Mouse (Mus musculus): ENCODE results near the gene Tbc1d10a.

DNA sequence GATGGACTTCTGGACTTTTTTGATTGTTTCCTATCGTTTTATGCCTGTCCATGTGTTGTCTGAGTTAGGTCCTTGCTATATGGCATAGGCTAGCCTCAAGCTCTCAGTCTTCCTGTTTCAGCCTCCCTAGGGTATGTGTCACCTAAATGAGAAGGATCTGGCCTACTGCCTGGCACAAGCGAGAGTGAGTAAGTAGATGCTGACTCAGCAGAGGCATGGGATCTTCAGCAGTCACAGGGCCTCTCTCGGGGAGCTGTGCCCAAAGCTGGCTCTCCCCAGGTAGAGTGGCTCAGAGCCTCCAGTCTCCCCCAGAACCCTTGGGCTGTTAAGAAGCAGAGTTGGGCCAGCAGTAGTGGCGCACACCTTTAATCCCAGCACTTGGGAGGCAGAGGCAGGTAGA lies 44.2 kb upstream of the Tbc1d10a start:
- TF ChIP-seq TCF12 (IDR thresholded peaks at IDR 0.05; ENCODE audit: low read depth, low read length) (no peak), POLR2A (IDR thresholded peaks at IDR 0.05; ENCODE audit: control insufficient read depth in 1 of 2, insufficient read depth in 1 of 2, low read depth in 1 of 2, low read length in 2 of 2, poor library complexity in 1 of 2) (no peak), SMC3 (IDR thresholded peaks at IDR 0.05; ENCODE audit: low read depth, low read length) (no peak), CTCF (IDR thresholded peaks at IDR 0.05 in 2 of 3, conservative IDR thresholded peaks at IDR 0.05 in 1 of 3; ENCODE audit: control insufficient read depth in 1 of 3, insufficient read depth in 1 of 3, low read depth in 2 of 3, low read length in 3 of 3, poor library complexity in 1 of 3, severe bottlenecking in 1 of 3) (no peak), JUND (IDR thresholded peaks at IDR 0.05; ENCODE audit: low read depth, low read length) (no peak)
